Mouse (Mus musculus) G1E-ER4 (cell line): ENCODE data around the gene Gm10337. TPM values are rescaled to one million over a fixed set of nuclear protein-coding genes. Genes with fewer than 3 reads are reported as not detected.

Experiments
- GATA1 ChIP-seq: IDR thresholded peaks from one replicate; pipeline ENCODE4 v1.8.0; 2012; ENCODE audit warnings: low read length, inconsistent platforms
- polyA plus RNA-seq: library from polyadenylated mRNA; stranded (reverse); fragments of >175 nt; gene quantifications from 2 replicates; pipeline ENCODE4 v1.2.3, GENCODE M21; 2012

The Gm10337 gene
- not detected in 2 replicates for polyA plus RNA-seq

GRCm38 (mm10) chr15:102503447-102503846 is at the start of gene Gm10337:
TSS of gene Gm10337 (plus strand) at chr15:102503722.
- no peak for TF ChIP-seq GATA1

GRCm38 (mm10) chr15:102455993-102456392 is 47.5 kb upstream of the Gm10337 start:
- no peak for TF ChIP-seq GATA1

- no peak for TF ChIP-seq GATA1
Measured at GRCm38 (mm10) chr15:102458050-102458736, 45.3 kb upstream of the Gm10337 start.

- TF ChIP-seq GATA1, result no peak
Measured at GRCm38 (mm10) chr15:102458904-102459317, 44.6 kb upstream of the Gm10337 start, which contains the start of gene Prr13. TSS of gene Prr13 (plus strand) at chr15:102459028.

GRCm38 (mm10) chr15:102459381-102459780 is 44.1 kb upstream of the Gm10337 start:
- TF ChIP-seq GATA1, result no peak

GRCm38 (mm10) chr15:102459847-102460246 is 43.7 kb upstream of the Gm10337 start:
- no peak for TF ChIP-seq GATA1

GRCm38 (mm10) chr15:102460409-102460808 is 43.1 kb upstream of the Gm10337 start:
- no peak for TF ChIP-seq GATA1

- no peak for TF ChIP-seq GATA1
Measured at GRCm38 (mm10) chr15:102460971-102461370, 42.6 kb upstream of the Gm10337 start.

- no peak for TF ChIP-seq GATA1
Measured at GRCm38 (mm10) chr15:102461430-102462075, 42.0 kb upstream of the Gm10337 start.

- TF ChIP-seq GATA1, result no peak
Measured at GRCm38 (mm10) chr15:102463666-102464065, 39.9 kb upstream of the Gm10337 start.

- TF ChIP-seq GATA1, result no peak
Measured at GRCm38 (mm10) chr15:102468675-102469370, 34.7 kb upstream of the Gm10337 start.

GRCm38 (mm10) chr15:102470183-102470604 is 33.3 kb upstream of the Gm10337 start, which contains the start of gene Pcbp2:
TSS of gene Pcbp2 (plus strand) at chr15:102470539.
- no peak for TF ChIP-seq GATA1

GRCm38 (mm10) chr15:102470605-102471294 is 32.8 kb upstream of the Gm10337 start:
- TF ChIP-seq GATA1, result no peak

GRCm38 (mm10) chr15:102471295-102471645 is 32.3 kb upstream of the Gm10337 start:
- TF ChIP-seq GATA1, result no peak

GRCm38 (mm10) chr15:102471727-102472126 is 31.8 kb upstream of the Gm10337 start:
- no peak for TF ChIP-seq GATA1

GRCm38 (mm10) chr15:102473246-102473645 is 30.3 kb upstream of the Gm10337 start:
- no peak for TF ChIP-seq GATA1
